Mouse (Mus musculus) stomach, embryonic 14.5 days (tissue): ENCODE results near the gene Gja5. TPM values are rescaled to one million over a fixed set of nuclear protein-coding genes. Genes with fewer than 3 reads are reported as not detected.

Source experiments
- ATAC-seq: fragments of 200-750 bp; cut with Nextera tagmentation; 2 replicates; pipeline ENCODE4 v1.8.0; 2017; ENCODE audit warnings: low read depth, moderate TSS enrichment; ENCODE audit not compliant: insufficient number of reproducible peaks, insufficient read depth, low FRiP score
- H3K27ac ChIP-seq: fragments of 300-500 bp; sonication (generic); 2 replicates; pipeline ENCODE4 v1.5.1; 2014; ENCODE audit warnings: mild to moderate bottlenecking, low read length, moderate library complexity, mixed read lengths
- H3K27me3 ChIP-seq: fragments of 300-500 bp; sonication (generic); 2 replicates; pipeline ENCODE4 v1.6.1; 2014; ENCODE audit warnings: low read length, control low read depth, mixed read lengths; ENCODE audit not compliant: control insufficient read depth, insufficient read depth
- H3K36me3 ChIP-seq: fragments of 300-500 bp; sonication (generic); 2 replicates; pipeline ENCODE4 v1.6.1; 2014; ENCODE audit warnings: mild to moderate bottlenecking, control low read depth, low read length, moderate library complexity, mixed read lengths; ENCODE audit not compliant: control insufficient read depth, insufficient read depth
- H3K4me1 ChIP-seq: fragments of 300-500 bp; sonication (generic); 2 replicates; pipeline ENCODE4 v1.6.1; 2014; ENCODE audit warnings: low read length, control low read depth, mixed read lengths; ENCODE audit not compliant: control insufficient read depth, insufficient read depth
- H3K4me2 ChIP-seq: fragments of 300-500 bp; sonication (generic); replicated peaks from 2 replicates; pipeline ENCODE4 v1.6.1; 2014; ENCODE audit warnings: low read depth, low read length, control low read depth
- H3K4me3 ChIP-seq: fragments of 300-500 bp; sonication (generic); 2 replicates; pipeline ENCODE4 v1.5.1; 2014; ENCODE audit warnings: low read depth, low read length, control low read depth
- H3K9ac ChIP-seq: fragments of 300-500 bp; sonication (generic); replicated peaks from 2 replicates; pipeline ENCODE4 v1.6.1; 2014; ENCODE audit warnings: low read depth, mild to moderate bottlenecking, control low read depth, low read length, moderate library complexity, mixed read lengths
- H3K9me3 ChIP-seq: fragments of 300-500 bp; sonication (generic); 2 replicates; pipeline ENCODE4 v1.6.1; 2016; ENCODE audit warnings: low read depth, low read length, control low read depth; ENCODE audit not compliant: control insufficient read depth
- WGBS: fragments of 180-500 bp; shearing (Covaris S2); extraction: QIAGEN DNeasy Blood & Tissue Kit; methylation state at CpG from one replicate; pipeline ENCODE4 v1.1.7; 2014; 5-methylcytosine and 5-hydroxymethylcytosine counted together
- polyA plus RNA-seq: library from polyadenylated mRNA; unstranded; fragments of >200 nt; fragmentation: Nextera tagmentation; extraction: Ambion mirVana; gene quantifications from 2 replicates; pipeline ENCODE4 v1.2.1, GENCODE M21; 2014

Gene Gja5
- polyA plus RNA-seq, 1 experiment from 2014 or later, result 5.1 TPM

GRCm38 (mm10) chr3:97032053-97032496, 127.6 kb downstream of the Gja5 start:
- Histone ChIP-seq H3K9me3 (no peaks in the 10 kb centered on the region), H3K4me2 (peak overlapping the region; percentile 51), H3K9ac (no peak overlapping the region), H3K27me3 (no peaks in the 10 kb centered on the region), H3K36me3 (no peaks in the 10 kb centered on the region), H3K4me1 (0 out of 2 replicates have a peak, but pooled peaks cover 5% of the 10 kb centered on the region), H3K27ac (no peak overlapping the region), H3K4me3 (peak overlapping the region; percentile 30)
- ATAC-seq, result no peak
- WGBS, result 1% methylated on average over 10 of the region's 10 CpGs

GRCm38 (mm10) chr3:97035558-97035957, 131.1 kb downstream of the Gja5 start:
- H3K9ac ChIP-seq, result no peak overlapping the region
- no peaks in the 10 kb centered on the region for H3K9me3 ChIP-seq
- H3K27ac ChIP-seq, result no peak overlapping the region
- 83% methylated on average over 3 of the region's 3 CpGs for WGBS
- no peaks in the 10 kb centered on the region for H3K27me3 ChIP-seq
- no peak overlapping the region for H3K4me2 ChIP-seq
- ATAC-seq, result no peak
- no peaks in the 10 kb centered on the region for H3K36me3 ChIP-seq
- no peak overlapping the region for H3K4me3 ChIP-seq
- H3K4me1 ChIP-seq, result 0 out of 2 replicates have a peak, but pooled peaks cover 5% of the 10 kb centered on the region

- no peak for ATAC-seq
- 0 out of 2 replicates have a peak, but pooled peaks cover 3% of the 10 kb centered on the region for H3K4me1 ChIP-seq
- no peak overlapping the region for H3K27ac ChIP-seq
- no peak overlapping the region for H3K4me3 ChIP-seq
- 57% methylated on average over 6 of the region's 6 CpGs for WGBS
- no peak overlapping the region for H3K4me2 ChIP-seq
- no peaks in the 10 kb centered on the region for H3K9me3 ChIP-seq
- H3K27me3 ChIP-seq, result no peaks in the 10 kb centered on the region
- no peaks in the 10 kb centered on the region for H3K36me3 ChIP-seq
- no peak overlapping the region for H3K9ac ChIP-seq
These were observed 132.6 kb downstream of the Gja5 start for GRCm38 (mm10) chr3:97037119-97037518.

GRCm38 (mm10) chr3:97039721-97040120, 135.2 kb downstream of the Gja5 start:
- no peak for ATAC-seq
- Histone ChIP-seq H3K36me3 (no peaks in the 10 kb centered on the region), H3K4me3 (no peak overlapping the region), H3K4me1 (no peaks in the 10 kb centered on the region), H3K27me3 (no peaks in the 10 kb centered on the region), H3K4me2 (no peak overlapping the region), H3K27ac (no peak overlapping the region), H3K9me3 (no peaks in the 10 kb centered on the region), H3K9ac (no peak overlapping the region)
- 59% methylated on average over 6 of the region's 6 CpGs for WGBS

GRCm38 (mm10) chr3:97044188-97044587, 139.7 kb downstream of the Gja5 start:
- WGBS, result 63% methylated on average over 5 of the region's 5 CpGs
- Histone ChIP-seq H3K4me1 (no peaks in the 10 kb centered on the region), H3K36me3 (no peaks in the 10 kb centered on the region), H3K9ac (no peak overlapping the region), H3K9me3 (no peaks in the 10 kb centered on the region), H3K4me2 (no peak overlapping the region), H3K27me3 (no peaks in the 10 kb centered on the region), H3K27ac (no peak overlapping the region), H3K4me3 (no peak overlapping the region)
- no peak for ATAC-seq

- WGBS, result 78% methylated on average over 4 of the region's 4 CpGs
- Histone ChIP-seq H3K27ac (no peak overlapping the region), H3K9ac (no peak overlapping the region), H3K4me1 (peaks cover 13% of the 10 kb centered on the region), H3K4me3 (no peak overlapping the region), H3K27me3 (no peaks in the 10 kb centered on the region), H3K9me3 (no peaks in the 10 kb centered on the region), H3K36me3 (no peaks in the 10 kb centered on the region), H3K4me2 (no peak overlapping the region)
- no peak for ATAC-seq
These were observed 143.3 kb downstream of the Gja5 start for GRCm38 (mm10) chr3:97047757-97048156.

GRCm38 (mm10) chr3:97048360-97048759, 143.9 kb downstream of the Gja5 start:
- no peak overlapping the region for H3K9ac ChIP-seq
- H3K27me3 ChIP-seq, result no peaks in the 10 kb centered on the region
- H3K4me3 ChIP-seq, result no peak overlapping the region
- ATAC-seq, result no peak
- peaks cover 13% of the 10 kb centered on the region for H3K4me1 ChIP-seq
- H3K9me3 ChIP-seq, result no peaks in the 10 kb centered on the region
- H3K4me2 ChIP-seq, result no peak overlapping the region
- H3K27ac ChIP-seq, result no peak overlapping the region
- no peaks in the 10 kb centered on the region for H3K36me3 ChIP-seq

- H3K9ac ChIP-seq, result no peak overlapping the region
- no peaks in the 10 kb centered on the region for H3K9me3 ChIP-seq
- no peaks in the 10 kb centered on the region for H3K36me3 ChIP-seq
- H3K4me3 ChIP-seq, result no peak overlapping the region
- H3K4me2 ChIP-seq, result peak overlapping the region; percentile 14; the same call in 1 of the 2 replicates
- ATAC-seq, result no peak; the same call in 1 of the 2 replicates
- peaks cover 13% of the 10 kb centered on the region for H3K4me1 ChIP-seq
- H3K27ac ChIP-seq, result 0 out of 2 replicates have a peak overlapping the region, but pooled peaks have one; percentile 15
- 23% methylated on average over 13 of the region's 13 CpGs for WGBS
- no peaks in the 10 kb centered on the region for H3K27me3 ChIP-seq
These were observed 146.8 kb downstream of the Gja5 start for GRCm38 (mm10) chr3:97051264-97051744.
